Mouse (Mus musculus): ENCODE results near the gene Irf1. TPM values are rescaled to one million over a fixed set of nuclear protein-coding genes. Genes with fewer than 3 reads are reported as not detected.

Gene Irf1
- polyA plus RNA-seq, 1 experiment from 2014 or later: 13.2 TPM

- H3K9ac ChIP-seq (ENCODE audit: low read depth, low read length): no peak overlapping the region
- no peak overlapping the region for H3K4me2 ChIP-seq (ENCODE audit: low read depth, low read length)
- no peak for ATAC-seq (ENCODE audit: low read depth)
- no peaks in the 10 kb centered on the region; the same call in 1 of the 2 replicates for H3K4me1 ChIP-seq (ENCODE audit: control insufficient read depth, insufficient read depth, low read length)
- no peaks in the 10 kb centered on the region for H3K9me3 ChIP-seq (ENCODE audit: control insufficient read depth, low read length)
- DNase-seq (ENCODE audit: low spot score): no peak
- H3K27ac ChIP-seq (replicated peaks; ENCODE audit: low read depth, low read length): no peak overlapping the region
- WGBS: 76% methylated on average over 16 of the region's 16 CpGs
- H3K4me3 ChIP-seq (ENCODE audit: low read depth, low read length): no peak overlapping the region
- H3K27me3 ChIP-seq (replicated peaks; ENCODE audit: control insufficient read depth, insufficient read depth, low read length): no peaks in the 10 kb centered on the region
- no peaks in the 10 kb centered on the region for H3K36me3 ChIP-seq (ENCODE audit: control insufficient read depth, insufficient read depth, low read length)
These were observed 43.4 kb downstream of the Irf1 start for GRCm38 (mm10) chr11:53813001-53813868.

- H3K27me3 ChIP-seq (replicated peaks; ENCODE audit: control insufficient read depth, insufficient read depth, low read length): no peaks in the 10 kb centered on the region
- no peaks in the 10 kb centered on the region for H3K36me3 ChIP-seq (ENCODE audit: control insufficient read depth, insufficient read depth, low read length)
- H3K4me3 ChIP-seq (ENCODE audit: low read depth, low read length): no peak overlapping the region
- H3K4me2 ChIP-seq (ENCODE audit: low read depth, low read length): no peak overlapping the region
- DNase-seq (ENCODE audit: low spot score) (no peak), ATAC-seq (ENCODE audit: low read depth) (no peak)
- WGBS: 53% methylated on average over 3 of the region's 3 CpGs
- no peak overlapping the region for H3K27ac ChIP-seq (replicated peaks; ENCODE audit: low read depth, low read length)
- no peaks in the 10 kb centered on the region; the same call in 1 of the 2 replicates for H3K4me1 ChIP-seq (ENCODE audit: control insufficient read depth, insufficient read depth, low read length)
- no peaks in the 10 kb centered on the region for H3K9me3 ChIP-seq (ENCODE audit: control insufficient read depth, low read length)
- no peak overlapping the region for H3K9ac ChIP-seq (ENCODE audit: low read depth, low read length)
These were observed 45.0 kb downstream of the Irf1 start for GRCm38 (mm10) chr11:53814810-53815209.

GRCm38 (mm10) chr11:53816841-53817375 lies 47.1 kb downstream of the Irf1 start:
- Histone ChIP-seq H3K4me3 (ENCODE audit: low read depth, low read length) (no peak overlapping the region), H3K27me3 (replicated peaks; ENCODE audit: control insufficient read depth, insufficient read depth, low read length) (no peaks in the 10 kb centered on the region), H3K27ac (replicated peaks; ENCODE audit: low read depth, low read length) (no peak overlapping the region), H3K4me1 (ENCODE audit: control insufficient read depth, insufficient read depth, low read length) (no peaks in the 10 kb centered on the region), H3K36me3 (ENCODE audit: control insufficient read depth, insufficient read depth, low read length) (no peaks in the 10 kb centered on the region), H3K4me2 (ENCODE audit: low read depth, low read length) (no peak overlapping the region), H3K9ac (ENCODE audit: low read depth, low read length) (no peak overlapping the region), H3K9me3 (ENCODE audit: control insufficient read depth, low read length) (no peaks in the 10 kb centered on the region)
- ATAC-seq (ENCODE audit: low read depth) (no peak), DNase-seq (ENCODE audit: low spot score) (no peak)
- 87% methylated on average over 5 of the region's 5 CpGs for WGBS

GRCm38 (mm10) chr11:53818794-53819193 lies 49.0 kb downstream of the Irf1 start:
- DNase-seq (ENCODE audit: low spot score) (no peak), ATAC-seq (ENCODE audit: low read depth) (no peak)
- 58% methylated on average over 6 of the region's 6 CpGs for WGBS
- no peaks in the 10 kb centered on the region for H3K27me3 ChIP-seq (replicated peaks; ENCODE audit: control insufficient read depth, insufficient read depth, low read length)
- no peaks in the 10 kb centered on the region for H3K9me3 ChIP-seq (ENCODE audit: control insufficient read depth, low read length)
- H3K36me3 ChIP-seq (ENCODE audit: control insufficient read depth, insufficient read depth, low read length): no peaks in the 10 kb centered on the region
- no peak overlapping the region for H3K9ac ChIP-seq (ENCODE audit: low read depth, low read length)
- H3K4me2 ChIP-seq (ENCODE audit: low read depth, low read length): no peak overlapping the region
- H3K4me1 ChIP-seq (ENCODE audit: control insufficient read depth, insufficient read depth, low read length): no peaks in the 10 kb centered on the region
- no peak overlapping the region for H3K4me3 ChIP-seq (ENCODE audit: low read depth, low read length)
- no peak overlapping the region for H3K27ac ChIP-seq (replicated peaks; ENCODE audit: low read depth, low read length)

GRCm38 (mm10) chr11:53819511-53819910 lies 49.7 kb downstream of the Irf1 start:
- Histone ChIP-seq H3K4me1 (ENCODE audit: control insufficient read depth, insufficient read depth, low read length) (no peaks in the 10 kb centered on the region), H3K9me3 (ENCODE audit: control insufficient read depth, low read length) (no peaks in the 10 kb centered on the region), H3K27ac (replicated peaks; ENCODE audit: low read depth, low read length) (no peak overlapping the region), H3K27me3 (replicated peaks; ENCODE audit: control insufficient read depth, insufficient read depth, low read length) (no peaks in the 10 kb centered on the region), H3K4me3 (ENCODE audit: low read depth, low read length) (no peak overlapping the region), H3K36me3 (ENCODE audit: control insufficient read depth, insufficient read depth, low read length) (no peaks in the 10 kb centered on the region), H3K4me2 (ENCODE audit: low read depth, low read length) (no peak overlapping the region), H3K9ac (ENCODE audit: low read depth, low read length) (no peak overlapping the region)
- DNase-seq (ENCODE audit: low spot score) (no peak), ATAC-seq (ENCODE audit: low read depth) (no peak)
- WGBS: 91% methylated on average over 6 of the region's 6 CpGs

GRCm38 (mm10) chr11:53820516-53821170 lies 50.8 kb downstream of the Irf1 start:
- no peaks in the 10 kb centered on the region for H3K9me3 ChIP-seq (ENCODE audit: control insufficient read depth, low read length)
- 87% methylated on average over 13 of the region's 13 CpGs for WGBS
- no peaks in the 10 kb centered on the region for H3K36me3 ChIP-seq (ENCODE audit: control insufficient read depth, insufficient read depth, low read length)

GRCm38 (mm10) chr11:53821230-53821944 lies 51.6 kb downstream of the Irf1 start:
- WGBS: 77% methylated on average over 11 of the region's 11 CpGs
- no peaks in the 10 kb centered on the region for H3K9me3 ChIP-seq (ENCODE audit: control insufficient read depth, low read length)
- H3K36me3 ChIP-seq (ENCODE audit: control insufficient read depth, insufficient read depth, low read length): no peaks in the 10 kb centered on the region
- no peak for DNase-seq (ENCODE audit: low spot score)
- H3K27me3 ChIP-seq (replicated peaks; ENCODE audit: control insufficient read depth, insufficient read depth, low read length): no peaks in the 10 kb centered on the region
- no peak overlapping the region for H3K27ac ChIP-seq (replicated peaks; ENCODE audit: low read depth, low read length)
- H3K4me2 ChIP-seq (ENCODE audit: low read depth, low read length): no peak overlapping the region
- ATAC-seq (ENCODE audit: low read depth): no peak
- H3K4me1 ChIP-seq (ENCODE audit: control insufficient read depth, insufficient read depth, low read length): no peaks in the 10 kb centered on the region
- no peak overlapping the region for H3K4me3 ChIP-seq (ENCODE audit: low read depth, low read length)
- H3K9ac ChIP-seq (ENCODE audit: low read depth, low read length): no peak overlapping the region

More at GRCm38 (mm10) chr11:53820516-53821170, 50.8 kb downstream of the Irf1 start:
- no peak overlapping the region for H3K4me3 ChIP-seq (ENCODE audit: low read depth, low read length)
- no peaks in the 10 kb centered on the region for H3K27me3 ChIP-seq (replicated peaks; ENCODE audit: control insufficient read depth, insufficient read depth, low read length)
- ATAC-seq (ENCODE audit: low read depth) (no peak), DNase-seq (ENCODE audit: low spot score) (no peak)
- H3K4me1 ChIP-seq (ENCODE audit: control insufficient read depth, insufficient read depth, low read length): no peaks in the 10 kb centered on the region
- no peak overlapping the region for H3K4me2 ChIP-seq (ENCODE audit: low read depth, low read length)
- H3K27ac ChIP-seq (replicated peaks; ENCODE audit: low read depth, low read length): no peak overlapping the region
- no peak overlapping the region for H3K9ac ChIP-seq (ENCODE audit: low read depth, low read length)

- Histone ChIP-seq H3K27me3 (replicated peaks; ENCODE audit: control insufficient read depth, insufficient read depth, low read length) (no peaks in the 10 kb centered on the region), H3K36me3 (ENCODE audit: control insufficient read depth, insufficient read depth, low read length) (no peaks in the 10 kb centered on the region), H3K27ac (replicated peaks; ENCODE audit: low read depth, low read length) (no peak overlapping the region), H3K4me1 (ENCODE audit: control insufficient read depth, insufficient read depth, low read length) (no peaks in the 10 kb centered on the region), H3K9ac (ENCODE audit: low read depth, low read length) (no peak overlapping the region), H3K4me2 (ENCODE audit: low read depth, low read length) (no peak overlapping the region), H3K9me3 (ENCODE audit: control insufficient read depth, low read length) (no peaks in the 10 kb centered on the region), H3K4me3 (ENCODE audit: low read depth, low read length) (no peak overlapping the region)
- ATAC-seq (ENCODE audit: low read depth) (no peak), DNase-seq (ENCODE audit: low spot score) (no peak)
- 98% methylated on average over 3 of the region's 3 CpGs for WGBS
These were observed 52.1 kb downstream of the Irf1 start for GRCm38 (mm10) chr11:53821945-53822338.
